Mouse (Mus musculus): Measurements from ENCODE around the gene Ccr10.
"Not testable (repeated sequence)": the region's sequence is repeated elsewhere in the genome, so short reads cannot be mapped to it uniquely, and the experiment has no call there.

Ccr10 gene

DNA sequence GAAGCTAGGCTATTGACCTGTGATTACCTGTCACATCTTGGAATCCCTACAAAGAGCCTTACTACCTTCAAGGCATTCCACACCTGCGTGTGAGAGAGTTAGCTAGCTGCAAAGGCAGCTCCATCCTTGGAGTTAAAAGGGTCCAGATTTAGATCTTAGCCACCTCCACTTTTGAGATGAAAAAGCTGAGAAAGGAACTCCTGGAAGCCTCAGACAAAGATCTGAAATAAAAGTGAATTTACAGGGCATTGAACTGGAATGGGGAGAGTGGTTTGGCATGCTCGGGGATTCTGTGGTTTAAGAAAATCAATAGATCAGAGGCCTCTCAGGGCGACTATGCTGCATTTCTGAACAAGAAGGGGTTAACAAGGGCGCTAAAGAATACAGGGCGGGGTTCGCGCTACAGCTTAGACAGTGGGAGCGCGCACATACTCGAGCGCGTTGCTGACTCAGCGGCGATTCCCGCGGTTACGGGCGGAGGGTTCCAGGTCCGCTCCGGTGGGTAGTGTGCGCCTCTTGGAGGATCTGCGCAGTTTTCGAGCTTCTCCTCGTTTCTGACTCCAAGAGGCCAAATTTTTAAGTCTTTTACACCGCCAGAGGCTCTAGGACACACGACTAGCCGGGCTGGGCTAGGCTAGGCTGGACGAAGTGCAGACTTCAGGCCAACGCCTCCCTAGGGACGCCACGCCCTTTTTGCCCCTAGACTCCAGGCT lies 3.4 kb downstream of the Ccr10 start:
- no peak for DNase-seq (ENCODE audit: low read depth, low spot score)

DNA sequence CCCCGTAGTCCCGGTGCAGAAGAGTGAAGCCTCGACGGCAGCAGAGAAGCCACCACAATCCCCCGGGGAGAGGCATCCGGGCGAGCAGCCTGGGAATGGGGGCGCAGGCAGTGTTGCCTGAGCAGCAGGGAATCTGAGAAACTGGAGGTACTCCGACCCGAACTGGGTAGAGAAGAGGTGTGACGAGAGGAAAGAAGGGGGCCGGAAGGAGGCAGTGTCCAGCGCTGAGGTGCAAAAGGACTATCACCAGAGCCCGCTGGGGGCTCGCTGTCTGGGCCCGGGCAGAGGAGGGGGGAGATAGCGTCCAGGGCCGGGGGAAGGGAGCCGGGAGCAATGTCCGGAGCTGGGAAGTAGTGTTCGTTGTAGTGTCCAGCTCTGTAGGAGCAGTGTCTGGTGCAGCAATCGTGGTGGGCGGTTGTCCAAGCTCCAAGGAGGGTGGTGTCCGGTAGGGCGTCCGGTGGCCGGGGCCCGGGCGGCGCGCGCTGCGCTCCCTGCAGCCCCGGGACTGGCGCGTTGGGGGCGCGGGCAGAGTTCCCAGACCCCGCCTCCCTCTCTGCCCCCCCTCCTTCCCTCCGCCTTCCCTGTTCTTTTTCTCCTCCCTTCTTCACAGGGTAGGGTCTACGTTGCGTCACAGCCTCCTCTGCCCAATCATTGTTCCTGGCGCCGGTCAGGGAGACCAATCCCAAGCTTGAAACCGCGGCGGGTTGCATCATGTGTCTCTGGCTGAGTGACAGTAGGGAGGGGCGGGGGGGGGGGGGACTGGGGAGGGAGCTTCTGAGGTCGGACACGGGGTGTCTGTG lies 4.2 kb downstream of the Ccr10 start, which contains the start of gene Plekhh3:
Gene Plekhh3 (minus strand): TSS at position 541 of the 800 bp plus-strand sequence.
- DNase-seq (ENCODE audit: low read depth, low spot score): peak; percentile 95

DNA sequence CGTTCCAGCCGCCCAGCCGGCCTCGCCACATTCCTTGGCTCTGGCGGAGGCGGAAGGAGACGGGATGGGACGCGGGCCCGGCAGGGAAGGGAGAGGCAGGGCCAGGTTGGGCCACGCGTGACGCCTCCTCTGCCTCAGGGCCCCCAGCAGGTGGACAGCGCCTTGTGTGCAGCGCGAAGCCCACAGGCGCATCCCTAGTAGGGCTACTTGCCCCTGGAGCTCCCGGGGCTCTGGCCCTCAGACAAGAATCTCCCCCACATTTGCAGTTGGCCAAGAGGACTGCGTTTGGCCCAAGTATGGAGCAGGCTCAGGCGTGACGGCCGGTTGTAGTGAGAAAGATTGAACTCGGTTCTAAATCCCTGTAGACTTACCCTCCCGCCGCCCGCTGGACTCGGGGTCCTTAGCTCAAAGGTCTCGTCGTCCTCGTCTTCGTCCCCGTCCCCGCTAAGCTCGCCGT lies 4.9 kb downstream of the Ccr10 start, which contains the start of gene Cntnap1:
Gene Cntnap1 (plus strand): TSS at position 170 of the 457 bp plus-strand sequence.
- DNase-seq (ENCODE audit: low read depth, low spot score): no peak

DNA sequence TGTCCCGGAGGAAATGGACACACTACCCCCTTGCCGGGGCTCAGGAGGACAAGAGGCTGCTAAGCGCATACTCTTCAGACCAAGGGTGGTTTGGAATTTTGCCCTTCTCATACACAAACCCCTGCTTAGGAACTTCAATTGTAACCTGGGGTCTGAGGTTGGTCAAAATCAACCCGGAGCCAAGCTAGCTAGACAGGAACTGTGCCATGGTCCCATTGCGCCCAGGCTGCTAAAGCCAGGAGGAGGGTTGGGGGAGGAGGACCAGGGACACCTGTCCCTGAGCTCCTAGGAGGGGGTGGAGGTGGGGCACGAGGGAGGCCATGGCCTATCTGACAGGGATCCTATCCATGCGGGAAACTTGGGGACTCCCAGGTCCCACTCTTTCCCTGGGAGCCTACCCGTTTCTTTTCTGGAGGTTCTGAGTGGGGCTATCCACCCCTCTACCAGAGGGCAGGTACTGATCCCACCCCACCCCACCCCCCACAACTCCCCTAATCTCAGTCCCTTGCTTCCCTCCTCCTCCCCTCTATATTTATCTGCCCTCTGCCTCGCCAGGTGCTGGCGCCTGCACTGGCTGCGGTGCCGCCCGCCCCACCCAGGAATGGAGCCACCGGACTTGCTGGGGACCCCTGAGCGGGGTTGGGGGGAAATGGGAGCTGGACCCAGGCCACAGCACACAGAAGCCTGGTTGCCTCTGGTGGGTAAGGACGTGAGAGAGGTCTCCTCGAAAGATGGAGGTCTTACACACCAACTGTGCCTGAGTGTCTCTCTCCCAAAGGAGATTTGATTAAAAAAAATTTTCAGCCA lies 5.7 kb downstream of the Ccr10 start:
- no peak for DNase-seq (ENCODE audit: low read depth, low spot score)

DNA sequence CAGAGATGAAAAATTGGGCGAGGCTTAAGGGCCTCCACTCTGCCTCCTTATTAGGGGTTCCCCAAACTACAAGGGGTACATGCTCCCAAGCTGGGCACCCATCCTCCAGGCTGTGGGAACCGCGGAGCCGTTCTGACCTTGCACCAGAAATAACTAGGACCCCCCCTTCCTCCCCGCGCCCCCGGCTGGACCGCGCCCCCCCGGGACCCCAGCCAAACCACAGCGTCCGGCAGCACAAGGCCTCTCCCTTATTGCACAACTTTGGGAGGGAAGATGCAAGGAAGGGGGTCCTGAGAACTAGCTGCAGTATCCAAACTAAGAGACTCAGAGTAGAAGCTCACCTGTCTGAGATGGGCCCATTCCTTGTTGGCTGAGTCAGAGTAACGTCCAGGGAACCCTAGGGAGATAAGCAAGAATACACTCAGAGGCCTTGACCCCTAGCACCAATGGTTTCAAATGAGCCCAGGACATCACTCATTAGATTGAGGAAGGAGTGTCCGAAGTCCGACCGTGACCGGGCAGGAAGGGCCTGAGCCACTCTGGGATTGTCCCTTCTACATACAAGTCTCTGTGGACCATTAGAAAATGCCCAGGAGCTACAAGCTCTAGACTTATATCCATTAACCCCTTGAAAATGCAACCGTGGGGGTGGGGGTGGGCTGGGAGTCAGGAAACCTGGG lies 6.8 kb downstream of the Ccr10 start:
- no peak for DNase-seq (ENCODE audit: low read depth, low spot score)

DNA sequence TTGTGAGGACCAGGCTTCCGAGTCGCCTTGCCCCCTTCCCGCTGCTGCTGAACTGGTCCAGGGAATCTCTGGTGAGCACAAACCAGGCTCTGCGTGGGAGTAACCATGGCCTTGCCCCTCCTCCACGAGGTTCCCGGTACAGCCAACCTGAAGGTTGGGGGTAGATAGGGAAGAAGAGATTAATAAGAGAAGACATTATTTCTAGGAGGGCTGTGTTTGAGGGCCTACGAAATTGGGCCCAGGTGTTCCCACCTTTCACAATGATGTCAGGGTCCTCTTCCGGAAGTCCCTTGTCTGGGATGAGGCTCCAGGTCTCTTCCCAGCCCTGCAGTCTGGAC lies 7.3 kb downstream of the Ccr10 start:
- no peak for DNase-seq (ENCODE audit: low read depth, low spot score)

DNA sequence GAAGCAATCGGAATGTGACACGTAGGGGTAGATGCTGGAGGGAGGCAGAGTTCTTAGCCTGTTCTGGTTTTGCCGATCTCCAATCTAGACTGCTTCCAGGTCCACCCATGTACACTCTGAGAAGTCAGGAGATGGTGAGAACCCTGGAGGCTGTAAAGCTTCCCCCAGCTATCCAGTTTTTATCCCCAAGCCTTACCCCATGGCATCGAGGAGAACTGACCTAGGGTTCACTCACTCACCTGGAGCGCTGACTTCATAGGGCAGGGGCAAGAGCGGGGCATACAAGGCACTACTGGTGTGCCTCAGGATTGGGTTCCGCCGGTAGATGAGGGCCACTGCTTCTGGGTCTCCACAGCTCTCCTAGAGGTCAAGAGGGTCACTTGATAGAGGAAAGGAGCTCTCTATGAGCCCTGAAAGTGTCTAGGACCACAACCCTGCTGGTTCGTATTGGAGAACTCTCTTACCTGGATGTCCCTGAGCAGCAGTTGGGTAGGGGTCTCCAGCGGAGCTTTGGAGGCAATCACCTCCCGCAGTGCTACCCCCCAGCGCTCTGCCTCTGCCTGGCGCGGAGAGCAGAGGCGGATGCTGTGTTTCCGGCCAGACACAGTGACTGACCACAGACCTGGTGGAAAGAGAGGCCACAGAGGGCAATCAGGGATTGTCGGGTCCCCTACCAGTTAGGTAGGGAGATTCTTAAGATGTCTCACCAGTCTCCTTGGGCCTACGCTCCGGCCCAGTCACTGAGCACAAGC lies 7.9 kb downstream of the Ccr10 start:
- DNase-seq (ENCODE audit: low read depth, low spot score): no peak

DNA sequence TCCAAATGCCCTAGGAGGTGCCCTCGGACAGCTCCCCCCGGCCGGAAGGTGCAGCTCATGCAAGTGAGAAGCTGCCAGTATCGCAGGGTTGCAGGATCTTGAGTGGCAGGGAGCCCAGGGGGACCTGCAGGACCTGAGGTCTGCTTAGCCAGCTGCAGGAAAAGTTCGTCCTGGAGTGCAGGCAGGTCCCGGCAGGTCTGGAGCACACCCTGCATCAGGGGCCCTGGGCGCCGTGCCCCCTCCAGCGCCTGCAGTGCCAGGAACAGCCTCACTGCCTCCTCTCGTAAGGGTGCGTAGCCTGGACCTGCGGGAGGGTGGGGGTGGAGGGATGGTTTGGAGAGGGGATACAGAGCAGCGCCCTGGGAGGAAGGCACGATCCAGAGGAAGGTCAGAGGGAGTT lies 8.9 kb downstream of the Ccr10 start:
- no peak for DNase-seq (ENCODE audit: low read depth, low spot score)

DNA sequence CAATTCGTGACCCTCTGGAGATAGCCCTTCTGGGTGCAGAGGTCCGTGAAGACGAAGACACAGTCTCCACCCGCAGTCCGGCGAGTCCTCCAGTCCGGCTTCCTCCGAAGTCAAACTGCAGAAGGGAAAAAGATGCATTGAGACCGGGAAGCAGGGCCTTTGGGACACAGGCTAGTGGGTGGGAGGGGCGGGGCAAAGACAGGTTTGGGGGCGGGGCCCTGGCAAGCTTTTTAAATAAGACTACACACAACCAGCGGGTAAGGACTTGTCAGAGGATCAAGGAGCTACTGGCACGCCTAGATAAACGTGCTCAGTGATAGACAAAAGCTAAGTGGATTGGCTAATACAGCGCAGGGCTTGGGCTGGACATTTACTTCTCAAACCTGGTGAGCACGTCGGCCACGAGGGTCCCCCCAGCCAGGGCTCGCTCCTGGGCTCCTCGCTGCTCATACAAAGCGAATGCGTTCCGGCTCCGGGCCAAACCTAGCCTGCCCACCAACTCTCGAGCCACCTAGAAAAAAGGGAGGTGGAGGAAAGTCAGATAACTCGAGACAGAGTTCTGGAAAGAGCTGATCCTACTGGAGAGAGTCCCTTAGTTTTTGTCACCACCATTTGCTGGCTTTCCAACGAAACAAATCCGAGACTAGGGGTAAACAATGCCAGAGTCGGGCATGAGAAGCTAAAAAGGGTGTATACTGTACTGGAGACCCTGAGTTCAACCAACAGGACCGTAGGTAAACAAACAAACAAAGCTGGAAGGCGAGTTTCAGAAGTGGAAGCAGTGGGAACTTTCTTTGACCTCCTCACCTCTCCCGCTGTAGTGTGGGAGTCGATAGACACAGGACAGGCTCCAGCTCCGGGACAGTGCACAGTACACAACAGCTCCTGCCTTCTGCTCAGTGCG lies 10.3 kb downstream of the Ccr10 start:
- no peak for DNase-seq (ENCODE audit: low read depth, low spot score)

DNA sequence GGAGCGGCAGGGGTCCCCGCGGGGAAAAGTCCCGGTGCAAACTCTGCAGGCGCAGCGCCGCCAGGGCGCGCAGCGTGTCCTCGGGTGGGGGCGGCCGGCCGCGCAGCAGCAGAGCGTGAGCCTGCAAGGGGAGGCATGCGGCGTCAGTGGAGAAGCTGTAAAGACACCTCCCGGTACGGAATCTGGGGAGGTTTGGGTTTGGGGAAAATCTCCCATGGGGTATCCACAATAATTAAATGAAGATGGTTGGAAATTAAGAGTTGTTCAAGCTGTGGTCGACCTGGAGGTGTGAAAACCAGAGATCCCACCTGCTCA lies 10.9 kb downstream of the Ccr10 start:
- DNase-seq (ENCODE audit: low read depth, low spot score): no peak

DNA sequence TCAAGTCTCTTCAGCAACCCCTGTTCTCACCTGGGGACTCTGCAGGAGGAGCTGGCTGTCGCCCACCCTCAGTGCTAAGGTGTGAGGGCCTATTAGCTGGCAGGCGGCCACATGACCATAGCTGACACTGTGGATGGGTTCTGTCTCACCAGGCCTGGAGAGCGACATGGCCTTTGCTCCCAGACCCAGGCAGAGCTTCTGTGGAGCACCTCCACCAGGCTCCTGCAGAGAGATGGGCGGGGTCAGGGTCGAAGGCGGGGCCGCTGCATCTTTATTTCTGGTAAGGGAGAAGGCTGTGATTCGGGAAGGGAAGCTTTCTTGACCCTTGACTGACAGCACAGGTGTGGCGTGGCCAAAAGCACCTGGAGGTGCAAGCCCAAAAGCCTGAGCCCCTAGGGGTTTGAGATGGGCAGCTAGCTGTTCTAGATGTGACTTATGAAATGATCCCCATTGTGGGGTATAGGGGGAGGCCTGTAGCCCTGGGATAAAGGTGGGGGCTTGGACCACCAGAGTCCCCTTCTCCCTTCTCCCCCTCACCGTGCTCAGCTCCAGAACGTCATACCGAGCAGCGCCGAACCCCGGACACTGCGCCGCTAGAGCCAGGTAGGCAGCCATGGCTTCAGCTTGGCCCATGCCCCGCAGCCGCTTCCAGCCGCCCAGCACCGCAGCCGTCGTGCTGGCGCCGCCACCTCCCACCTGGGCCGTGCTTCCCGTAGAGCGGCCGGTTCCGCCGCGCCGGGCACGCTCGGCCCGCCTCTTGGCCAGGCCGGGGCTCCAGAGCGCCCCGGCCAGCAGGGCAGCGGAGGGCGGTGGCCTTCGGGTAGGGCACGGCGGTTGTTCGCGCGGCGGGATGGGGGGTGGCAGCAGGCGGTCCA lies 11.5 kb downstream of the Ccr10 start:
- DNase-seq (ENCODE audit: low read depth, low spot score): no peak

DNA sequence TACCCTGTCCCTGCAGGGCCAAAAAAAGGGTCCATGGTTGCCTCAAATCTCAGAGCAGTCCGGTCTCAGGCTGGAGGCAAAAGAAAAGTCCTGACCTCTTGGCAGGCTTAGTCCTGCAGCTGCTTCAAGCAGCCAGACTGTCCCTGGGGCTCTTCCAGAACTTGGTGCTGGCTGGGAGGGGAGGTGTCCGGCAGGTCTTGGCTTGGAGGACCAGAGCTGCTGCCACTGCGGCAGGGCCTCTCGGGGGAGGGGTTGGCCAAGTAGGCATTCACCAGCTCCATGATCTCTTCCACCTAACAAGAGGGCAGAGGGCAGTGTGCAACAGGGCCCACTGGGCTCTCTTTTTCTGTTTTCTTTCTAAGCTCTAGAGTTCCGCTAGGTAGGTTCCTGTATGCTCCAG lies 12.5 kb downstream of the Ccr10 start:
- DNase-seq (ENCODE audit: low read depth, low spot score): no peak

DNA sequence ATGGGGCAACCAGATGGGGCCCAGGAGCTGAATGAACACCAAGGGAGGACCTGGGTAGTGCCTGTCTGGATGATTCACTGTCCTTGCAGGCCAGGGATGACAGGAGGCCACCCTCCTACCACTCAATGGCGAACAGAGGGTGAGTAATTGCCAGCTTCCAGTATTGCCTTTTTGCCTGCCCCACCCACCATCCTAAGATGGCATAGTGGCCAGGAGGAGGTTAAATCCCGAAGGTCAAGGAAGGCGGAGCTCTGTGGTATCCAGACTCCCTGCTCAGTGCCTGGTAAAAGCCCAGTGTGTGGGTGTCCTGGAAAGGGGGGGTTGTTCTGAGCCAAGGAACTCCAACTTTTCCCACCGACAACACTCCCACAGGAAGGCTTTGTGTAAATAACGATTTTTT lies 12.9 kb downstream of the Ccr10 start:
- DNase-seq (ENCODE audit: low read depth, low spot score): no peak

DNA sequence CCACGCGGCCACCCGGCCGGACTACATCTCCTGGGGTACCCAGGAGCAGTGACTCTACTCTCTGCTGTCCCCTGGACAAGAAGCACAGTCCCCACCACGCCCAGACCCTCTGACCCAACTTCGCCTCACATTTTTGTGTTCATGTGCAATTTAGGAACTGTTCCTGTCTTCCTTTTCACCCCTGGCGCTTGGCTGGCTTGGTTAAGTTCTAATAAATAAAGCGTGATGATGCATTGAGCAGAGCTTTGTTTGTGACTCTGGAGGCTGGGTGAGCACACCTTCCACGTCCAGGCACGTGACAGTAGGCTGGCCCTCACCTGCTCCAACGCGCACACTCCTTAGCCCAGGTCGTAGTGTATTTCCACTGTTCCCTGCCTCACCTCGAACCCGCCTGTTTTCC lies 13.7 kb downstream of the Ccr10 start:
- no peak for DNase-seq (ENCODE audit: low read depth, low spot score)

DNA sequence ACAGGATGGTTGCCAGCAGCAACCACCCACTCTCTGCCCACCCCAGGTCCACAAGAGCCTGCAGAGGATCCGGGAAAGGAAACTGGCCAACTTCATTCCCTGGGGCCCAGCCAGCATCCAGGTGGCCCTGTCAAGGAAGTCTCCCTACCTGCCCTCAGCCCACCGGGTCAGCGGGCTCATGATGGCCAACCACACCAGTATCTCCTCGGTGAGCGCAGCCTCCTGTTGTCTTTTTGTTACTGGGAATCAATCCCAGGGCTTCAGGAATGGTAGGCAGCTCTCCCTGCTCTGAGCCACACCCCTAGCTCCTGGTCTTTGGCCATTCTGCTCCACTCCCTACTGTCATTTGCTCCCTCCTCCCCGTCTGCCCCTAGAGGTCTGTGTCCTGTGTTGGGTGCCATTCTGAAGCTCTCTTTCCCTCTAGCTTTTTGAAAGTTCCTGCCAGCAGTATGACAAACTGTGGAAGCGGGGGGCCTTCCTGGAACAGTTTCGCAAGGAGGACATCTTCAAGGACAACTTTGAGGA lies 14.2 kb downstream of the Ccr10 start:
- not testable (repeated sequence) for DNase-seq (ENCODE audit: low read depth, low spot score)

DNA sequence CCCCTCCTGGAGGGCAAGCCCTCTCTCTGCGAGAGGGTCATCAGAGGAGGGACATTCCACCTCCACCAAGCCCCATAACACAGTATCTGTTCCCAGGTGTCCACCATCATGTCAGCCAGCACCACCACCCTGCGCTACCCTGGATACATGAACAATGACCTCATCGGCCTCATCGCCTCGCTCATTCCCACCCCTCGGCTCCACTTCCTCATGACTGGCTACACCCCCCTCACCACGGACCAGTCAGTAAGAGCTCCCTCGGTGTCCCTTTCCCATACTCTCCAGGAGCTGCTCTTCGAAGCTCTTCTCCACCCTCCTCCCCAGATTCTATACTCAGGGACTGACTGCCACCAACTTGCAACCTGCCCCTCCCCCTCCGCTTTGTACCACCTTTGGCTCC lies 15.1 kb downstream of the Ccr10 start:
- DNase-seq (ENCODE audit: low read depth, low spot score): not testable (repeated sequence)

DNA sequence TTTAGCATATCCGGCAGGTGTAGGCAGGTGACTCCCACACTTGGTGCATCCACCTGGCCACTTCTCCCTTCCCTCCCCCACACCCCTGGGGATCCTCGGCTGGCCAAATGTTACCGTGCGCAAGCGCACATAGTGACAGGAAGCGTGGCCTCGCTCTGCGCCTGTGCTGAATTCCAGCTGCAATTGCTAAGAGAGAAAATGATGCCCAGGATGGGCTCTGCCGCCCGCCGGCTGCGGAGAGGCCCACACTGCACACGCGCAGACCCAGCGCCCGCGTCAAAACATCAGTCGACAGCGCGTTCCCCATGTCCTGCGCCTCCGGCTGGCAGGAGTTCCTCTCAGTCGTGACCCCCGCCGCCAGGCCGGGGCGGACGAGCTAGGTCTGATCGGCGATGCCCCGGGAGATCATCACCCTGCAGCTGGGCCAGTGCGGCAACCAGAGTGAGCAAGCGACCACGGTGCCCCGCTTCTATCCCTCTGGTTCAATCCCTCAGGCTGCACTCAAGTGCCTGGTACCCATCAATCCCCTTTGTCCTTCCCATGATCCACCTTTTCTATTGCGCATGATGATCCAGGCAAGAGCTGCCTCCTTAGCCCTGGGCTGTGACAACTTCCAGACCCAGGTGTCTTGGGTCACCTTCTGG lies 19.4 kb downstream of the Ccr10 start, which contains the start of gene Tubg2:
Gene Tubg2 (plus strand): TSS at position 180 of the 644 bp plus-strand sequence.
- DNase-seq (ENCODE audit: low read depth, low spot score): no peak

DNA sequence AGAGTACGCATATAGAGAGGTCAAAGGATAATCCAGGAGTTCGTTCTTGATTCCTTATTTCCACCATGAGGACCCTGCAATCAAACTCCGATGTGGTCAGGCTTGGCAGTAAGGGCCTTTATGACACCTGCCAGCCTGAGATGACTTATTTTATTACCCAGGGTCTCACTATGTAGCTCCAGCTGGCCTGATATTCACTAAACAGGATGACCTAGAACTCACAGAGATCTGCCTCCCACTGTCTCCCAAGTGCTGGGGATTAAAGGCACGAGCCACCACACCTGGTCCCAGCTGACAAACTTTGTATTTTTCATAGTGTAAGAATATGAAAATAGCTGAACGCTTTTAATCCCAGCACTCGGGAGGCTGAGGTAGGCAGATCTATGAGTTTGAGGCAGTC lies 20.1 kb downstream of the Ccr10 start:
- no peak for DNase-seq (ENCODE audit: low read depth, low spot score)
